Mouse (Mus musculus) embryonic facial prominence, embryonic 14.5 days (tissue): ENCODE data around the gene Dock4. TPM values are rescaled to one million over a fixed set of nuclear protein-coding genes. Genes with fewer than 3 reads are reported as not detected.
A peak's percentile ranks its signal among the peaks of the same experiment; 100 is the strongest.

Source experiments
- ATAC-seq: fragments of 200-750 bp; cut with Nextera tagmentation; 2 replicates; pipeline ENCODE4 v1.8.0; 2017; ENCODE audit warnings: low read depth, moderate number of reproducible peaks, moderate TSS enrichment
- DNase-seq: peaks from one replicate; pipeline ENCODE4 v3.0.0-alpha.2; 2015; ENCODE audit warnings: low spot score
- H3K27ac ChIP-seq: fragments of 300-500 bp; sonication (generic); replicated peaks from 2 replicates; pipeline ENCODE4 v1.5.1; 2014; ENCODE audit warnings: low read depth, mild to moderate bottlenecking, low read length, moderate library complexity
- H3K27me3 ChIP-seq: fragments of 300-500 bp; sonication (generic); replicated peaks from 2 replicates; pipeline ENCODE4 v1.6.1; 2014; ENCODE audit warnings: low read length; ENCODE audit not compliant: control insufficient read depth, insufficient read depth
- H3K36me3 ChIP-seq: fragments of 300-500 bp; sonication (generic); 2 replicates; pipeline ENCODE4 v1.6.1; 2014; ENCODE audit warnings: low read length, mixed read lengths; ENCODE audit not compliant: control insufficient read depth, insufficient read depth
- H3K4me1 ChIP-seq: fragments of 300-500 bp; sonication (generic); 2 replicates; pipeline ENCODE4 v1.6.1; 2014; ENCODE audit warnings: antibody characterized with exemption, low read length; ENCODE audit not compliant: control insufficient read depth, insufficient read depth
- H3K4me2 ChIP-seq: fragments of 300-500 bp; sonication (generic); 2 replicates; pipeline ENCODE4 v1.6.1; 2014; ENCODE audit warnings: low read depth, mild to moderate bottlenecking, low read length, moderate library complexity, mixed read lengths
- H3K4me3 ChIP-seq: fragments of 300-500 bp; sonication (generic); 2 replicates; pipeline ENCODE4 v1.5.1; 2014; ENCODE audit warnings: low read depth, mild to moderate bottlenecking, low read length
- H3K9ac ChIP-seq: fragments of 300-500 bp; sonication (generic); 2 replicates; pipeline ENCODE4 v1.6.1; 2014; ENCODE audit warnings: low read depth, mild to moderate bottlenecking, low read length, moderate library complexity, mixed read lengths
- H3K9me3 ChIP-seq: fragments of 300-500 bp; sonication (generic); 2 replicates; pipeline ENCODE4 v1.6.1; 2016; ENCODE audit warnings: low read length; ENCODE audit not compliant: control insufficient read depth
- WGBS: fragments of 180-500 bp; shearing (Covaris S2); extraction: QIAGEN DNeasy Blood & Tissue Kit; methylation state at CpG from one replicate; pipeline ENCODE4 v1.1.7; 2014; 5-methylcytosine and 5-hydroxymethylcytosine counted together
- polyA plus RNA-seq: library from polyadenylated mRNA; unstranded; fragments of >200 nt; fragmentation: Nextera tagmentation; extraction: Ambion mirVana; gene quantifications from 2 replicates; pipeline ENCODE4 v1.2.1, GENCODE M21; 2014

Gene Dock4
- 8.9 and 9.2 TPM in 2 replicates for polyA plus RNA-seq

- peak; percentile 100 for DNase-seq
- peaks cover 28% of the 10 kb centered on the region for H3K4me1 ChIP-seq
- no peaks in the 10 kb centered on the region for H3K9me3 ChIP-seq
- peak within 1 kb of the TSS; percentile 89 for H3K4me2 ChIP-seq
- H3K36me3 ChIP-seq = no peaks in the 10 kb centered on the region
- H3K9ac ChIP-seq = peak within 1 kb of the TSS; percentile 72
- ATAC-seq = peak; percentile 99
- H3K27ac ChIP-seq = peak within 1 kb of the TSS; percentile 88
- 2% methylated on average over 34 of the region's 80 CpGs for WGBS
- no peaks in the 10 kb centered on the region for H3K27me3 ChIP-seq
- peak within 1 kb of the TSS; percentile 67 for H3K4me3 ChIP-seq
These were observed at the start of gene Dock4, which contains the start of gene Zfp277 for GRCm38 (mm10) chr12:40445648-40446449. Gene Dock4 (plus strand): TSS chr12:40445952. Gene Zfp277 (minus strand): TSS chr12:40445902.

- H3K27ac ChIP-seq = no peak overlapping the region
- no peak overlapping the region for H3K9ac ChIP-seq
- 90% methylated on average over 2 of the region's 2 CpGs for WGBS
- no peaks in the 10 kb centered on the region for H3K36me3 ChIP-seq
- no peak for DNase-seq
- no peaks in the 10 kb centered on the region for H3K27me3 ChIP-seq
- no peak overlapping the region for H3K4me3 ChIP-seq
- no peaks in the 10 kb centered on the region for H3K9me3 ChIP-seq
- no peak for ATAC-seq
- no peaks in the 10 kb centered on the region for H3K4me1 ChIP-seq
- H3K4me2 ChIP-seq = no peak overlapping the region
These were observed 46.8 kb upstream of the Dock4 start for GRCm38 (mm10) chr12:40398916-40399315.

GRCm38 (mm10) chr12:40399386-40399785 lies 46.4 kb upstream of the Dock4 start:
- WGBS = 99% methylated on average over 2 of the region's 2 CpGs
- Histone ChIP-seq H3K27me3 (no peaks in the 10 kb centered on the region), H3K36me3 (no peaks in the 10 kb centered on the region), H3K27ac (no peak overlapping the region), H3K9ac (no peak overlapping the region), H3K4me3 (no peak overlapping the region), H3K4me1 (no peaks in the 10 kb centered on the region), H3K9me3 (no peaks in the 10 kb centered on the region), H3K4me2 (no peak overlapping the region)
- DNase-seq (no peak), ATAC-seq (no peak)

- Histone ChIP-seq H3K4me2 (no peak overlapping the region), H3K4me3 (no peak overlapping the region), H3K9ac (no peak overlapping the region), H3K27me3 (no peaks in the 10 kb centered on the region), H3K4me1 (no peaks in the 10 kb centered on the region), H3K9me3 (no peaks in the 10 kb centered on the region), H3K27ac (no peak overlapping the region), H3K36me3 (no peaks in the 10 kb centered on the region)
- 89% methylated on average over 10 of the region's 10 CpGs for WGBS
- DNase-seq = no peak
- ATAC-seq = no peak
These were observed 45.9 kb upstream of the Dock4 start for GRCm38 (mm10) chr12:40399812-40400211.

- Histone ChIP-seq H3K4me1 (no peaks in the 10 kb centered on the region), H3K4me2 (no peak overlapping the region), H3K9me3 (no peaks in the 10 kb centered on the region), H3K36me3 (peaks cover under 1% of the 10 kb centered on the region; the same call in 1 of the 2 replicates), H3K27ac (no peak overlapping the region), H3K9ac (no peak overlapping the region), H3K27me3 (no peaks in the 10 kb centered on the region), H3K4me3 (no peak overlapping the region)
- 62% methylated on average over 5 of the region's 5 CpGs for WGBS
- no peak for DNase-seq
- ATAC-seq = no peak
These were observed 31.0 kb upstream of the Dock4 start for GRCm38 (mm10) chr12:40414682-40415311.

GRCm38 (mm10) chr12:40415312-40415925 lies 30.3 kb upstream of the Dock4 start:
- WGBS = 74% methylated on average over 8 of the region's 8 CpGs
- Histone ChIP-seq H3K4me3 (no peak overlapping the region), H3K27me3 (no peaks in the 10 kb centered on the region), H3K4me2 (no peak overlapping the region), H3K36me3 (no peaks in the 10 kb centered on the region), H3K9me3 (no peaks in the 10 kb centered on the region), H3K4me1 (no peaks in the 10 kb centered on the region), H3K9ac (no peak overlapping the region), H3K27ac (no peak overlapping the region)
- ATAC-seq (no peak), DNase-seq (no peak)

- Histone ChIP-seq H3K4me3 (no peak overlapping the region), H3K4me2 (no peak overlapping the region), H3K9me3 (no peaks in the 10 kb centered on the region), H3K27me3 (no peaks in the 10 kb centered on the region), H3K4me1 (no peaks in the 10 kb centered on the region), H3K27ac (no peak overlapping the region), H3K9ac (no peak overlapping the region), H3K36me3 (no peaks in the 10 kb centered on the region)
- no peak for ATAC-seq
- no peak for DNase-seq
- 92% methylated on average over 4 of the region's 4 CpGs for WGBS
These were observed 28.5 kb upstream of the Dock4 start for GRCm38 (mm10) chr12:40417257-40417656.

GRCm38 (mm10) chr12:40424991-40425390 lies 20.8 kb upstream of the Dock4 start:
- Histone ChIP-seq H3K27ac (no peak overlapping the region), H3K4me2 (no peak overlapping the region), H3K9ac (no peak overlapping the region), H3K27me3 (no peaks in the 10 kb centered on the region), H3K36me3 (no peaks in the 10 kb centered on the region), H3K4me1 (peaks cover 9% of the 10 kb centered on the region), H3K4me3 (no peak overlapping the region), H3K9me3 (no peaks in the 10 kb centered on the region)
- DNase-seq = no peak
- WGBS = 87% methylated on average over 1 of the region's 1 CpGs
- no peak for ATAC-seq
